ENCODE assay signal across 13 mouse cellular contexts in the genomic region with DNA sequence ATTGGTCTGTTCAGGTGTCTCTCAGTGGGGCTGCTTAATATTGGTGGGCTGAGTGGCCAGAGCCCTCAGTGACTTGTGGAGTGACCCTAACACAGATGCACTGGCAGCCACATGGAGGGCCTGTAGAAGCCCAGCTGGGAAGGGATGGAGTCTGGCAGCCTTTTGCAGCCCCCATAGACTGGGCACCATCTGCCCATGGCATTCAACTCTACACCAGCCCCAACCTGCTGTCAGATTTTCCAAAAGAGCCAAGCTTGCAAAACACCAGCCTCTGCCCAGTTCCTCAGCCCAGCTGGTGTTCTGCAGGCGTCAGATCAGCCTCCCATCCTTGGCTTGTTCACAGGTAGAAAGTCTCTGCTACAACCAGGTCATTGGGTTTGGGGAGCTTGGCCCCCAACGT.
DNase-seq lines count a peak whose midpoint lies in the region; ATAC-seq lines count a peak whose summit lies in the region.
"Had no signal": no experiment of that assay in that cellular context is flagged by ENCODE, and none has a peak within 500 bp of the region (broad histone marks: within the 10 kb centered on the region; RNA-seq: fewer than 3 reads in every experiment).

No protein-coding gene starts in this region.

- no peak overlapping the region for H3K9ac ChIP-seq in forebrain, embryonic 15.5 days (replicated peaks)
- H3K9ac ChIP-seq in midbrain, embryonic 11.5 days (ENCODE audit: low read length), result no peak overlapping the region
- no peak overlapping the region for H3K9ac ChIP-seq in hindbrain, embryonic 15.5 days
- no peak overlapping the region for H3K9ac ChIP-seq in stomach, embryonic 14.5 days (replicated peaks; ENCODE audit: low read depth, low read length)
- no peak overlapping the region for H3K9ac ChIP-seq in intestine, embryonic 15.5 days
- H3K9ac ChIP-seq: liver, embryonic 13.5 days had no signal

- no peak overlapping the region for H3K4me3 ChIP-seq in forebrain, embryonic 15.5 days
- no peak overlapping the region for H3K4me3 ChIP-seq in forebrain, embryonic 10.5 days
- no peak overlapping the region for H3K4me3 ChIP-seq in midbrain, embryonic 10.5 days
- no peak overlapping the region for H3K4me3 ChIP-seq in midbrain, embryonic 11.5 days (ENCODE audit: low read depth, low read length)
- H3K4me3 ChIP-seq in hindbrain, embryonic 15.5 days, result no peak overlapping the region
- H3K4me3 ChIP-seq in stomach, embryonic 14.5 days (ENCODE audit: low read depth, low read length), result no peak overlapping the region
- H3K4me3 ChIP-seq in intestine, embryonic 15.5 days (replicated peaks), result no peak overlapping the region
- H3K4me3 ChIP-seq: liver, embryonic 13.5 days; megakaryocyte, embryonic 14.5 days had no signal

- no peaks in the 10 kb centered on the region for H3K27me3 ChIP-seq in forebrain, embryonic 15.5 days
- H3K27me3 ChIP-seq in forebrain, embryonic 10.5 days (ENCODE audit: poor library complexity, severe bottlenecking), result no peaks in the 10 kb centered on the region
- no peaks in the 10 kb centered on the region; the same call in 1 of the 2 replicates for H3K27me3 ChIP-seq in midbrain, embryonic 10.5 days (ENCODE audit: low read depth, poor library complexity, severe bottlenecking)
- H3K27me3 ChIP-seq in midbrain, embryonic 11.5 days (ENCODE audit: control insufficient read depth, insufficient read depth, low read length), result no peaks in the 10 kb centered on the region
- H3K27me3 ChIP-seq in hindbrain, embryonic 15.5 days, result no peaks in the 10 kb centered on the region
- no peaks in the 10 kb centered on the region for H3K27me3 ChIP-seq in stomach, embryonic 14.5 days (ENCODE audit: control insufficient read depth, insufficient read depth, low read length)
- H3K27me3 ChIP-seq in intestine, embryonic 15.5 days (replicated peaks), result no peaks in the 10 kb centered on the region
- H3K27me3 ChIP-seq: liver, embryonic 13.5 days had no signal

- H3K27ac ChIP-seq in forebrain, embryonic 15.5 days (replicated peaks), result peak overlapping the region; percentile 59
- H3K27ac ChIP-seq in forebrain, embryonic 10.5 days, result no peak overlapping the region
- 0 out of 2 replicates have a peak overlapping the region, but pooled peaks have one; percentile 4 for H3K27ac ChIP-seq in midbrain, embryonic 10.5 days (replicated peaks)
- no peak overlapping the region for H3K27ac ChIP-seq in midbrain, embryonic 11.5 days (ENCODE audit: low read depth, low read length)
- 0 out of 2 replicates have a peak overlapping the region, but pooled peaks have one; percentile 30 for H3K27ac ChIP-seq in hindbrain, embryonic 15.5 days (replicated peaks)
- peak overlapping the region; percentile 87; the same call in 1 of the 2 replicates for H3K27ac ChIP-seq in stomach, embryonic 14.5 days (ENCODE audit: low read length)
- no peak overlapping the region for H3K27ac ChIP-seq in intestine, embryonic 15.5 days
- H3K27ac ChIP-seq: liver, embryonic 13.5 days had no signal

- H3K36me3 ChIP-seq in forebrain, embryonic 15.5 days, result 0 out of 2 replicates have a peak, but pooled peaks cover 2% of the 10 kb centered on the region
- peaks cover 80% of the 10 kb centered on the region for H3K36me3 ChIP-seq in forebrain, embryonic 10.5 days (replicated peaks)
- peaks cover 84% of the 10 kb centered on the region for H3K36me3 ChIP-seq in midbrain, embryonic 10.5 days
- peaks cover 3% of the 10 kb centered on the region; the same call in 1 of the 2 replicates for H3K36me3 ChIP-seq in midbrain, embryonic 11.5 days (ENCODE audit: control insufficient read depth, insufficient read depth, low read length)
- no peaks in the 10 kb centered on the region for H3K36me3 ChIP-seq in hindbrain, embryonic 15.5 days
- H3K36me3 ChIP-seq in stomach, embryonic 14.5 days (ENCODE audit: control insufficient read depth, insufficient read depth, low read length), result peaks cover 22% of the 10 kb centered on the region
- H3K36me3 ChIP-seq in intestine, embryonic 15.5 days, result peaks cover 19% of the 10 kb centered on the region

- ATAC-seq in forebrain, embryonic 15.5 days (replicated peaks), result no peak; the same call in 1 of the 2 replicates
- no peak for ATAC-seq in midbrain, embryonic 11.5 days (ENCODE audit: low FRiP score)
- ATAC-seq in hindbrain, embryonic 15.5 days (ENCODE audit: low FRiP score, low read depth), result no peak
- no peak for ATAC-seq in stomach, embryonic 14.5 days (ENCODE audit: insufficient number of reproducible peaks, insufficient read depth, low FRiP score, low read depth)
- no peak for ATAC-seq in intestine, embryonic 15.5 days
- no peak for ATAC-seq in erythroblast, adult 5-6 weeks (replicated peaks; ENCODE audit: low FRiP score, poor library complexity, severe bottlenecking)
- ATAC-seq: CD4-positive, CD25-positive, alpha-beta regulatory T cell, adult 4 months had no signal

- H3K4me2 ChIP-seq in forebrain, embryonic 15.5 days (replicated peaks), result no peak overlapping the region
- H3K4me2 ChIP-seq in midbrain, embryonic 11.5 days, result no peak overlapping the region
- H3K4me2 ChIP-seq in hindbrain, embryonic 15.5 days, result no peak overlapping the region
- no peak overlapping the region for H3K4me2 ChIP-seq in stomach, embryonic 14.5 days (replicated peaks; ENCODE audit: low read depth, low read length)
- no peak overlapping the region for H3K4me2 ChIP-seq in intestine, embryonic 15.5 days (replicated peaks)
- H3K4me2 ChIP-seq: liver, embryonic 13.5 days had no signal

- 28% methylated on average over 2 of the region's 2 CpGs for WGBS in forebrain, embryonic 15.5 days
- WGBS in forebrain, embryonic 10.5 days, result 43% methylated on average over 2 of the region's 2 CpGs
- WGBS in midbrain, embryonic 10.5 days, result 53% methylated on average over 2 of the region's 2 CpGs
- WGBS in midbrain, embryonic 11.5 days, result 42% methylated on average over 2 of the region's 2 CpGs
- 40% methylated on average over 2 of the region's 2 CpGs for WGBS in hindbrain, embryonic 15.5 days
- 62% methylated on average over 2 of the region's 2 CpGs for WGBS in stomach, embryonic 14.5 days
- 69% methylated on average over 2 of the region's 2 CpGs for WGBS in intestine, embryonic 15.5 days

- DNase-seq in forebrain, embryonic 10.5 days (ENCODE audit: extremely low spot score, low spot score), result no peak
- no peak for DNase-seq in midbrain, embryonic 10.5 days (ENCODE audit: low spot score)
- no peak for DNase-seq in midbrain, embryonic 11.5 days (ENCODE audit: low spot score, missing footprints)
- DNase-seq: gastrocnemius, postnatal 10 days; heart, postnatal 4 days; liver, embryonic 13.5 days had no signal

- H3K9me3 ChIP-seq in forebrain, embryonic 15.5 days, result no peaks in the 10 kb centered on the region
- H3K9me3 ChIP-seq in forebrain, embryonic 10.5 days, result no peaks in the 10 kb centered on the region
- no peaks in the 10 kb centered on the region for H3K9me3 ChIP-seq in midbrain, embryonic 10.5 days (replicated peaks)
- H3K9me3 ChIP-seq in midbrain, embryonic 11.5 days (ENCODE audit: control insufficient read depth, low read length), result no peaks in the 10 kb centered on the region
- H3K9me3 ChIP-seq in hindbrain, embryonic 15.5 days, result no peaks in the 10 kb centered on the region
- no peaks in the 10 kb centered on the region for H3K9me3 ChIP-seq in stomach, embryonic 14.5 days (ENCODE audit: control insufficient read depth, low read depth, low read length)
- H3K9me3 ChIP-seq in intestine, embryonic 15.5 days, result no peaks in the 10 kb centered on the region
- H3K9me3 ChIP-seq: liver, embryonic 13.5 days; megakaryocyte, embryonic 14.5 days had no signal

- peaks cover 45% of the 10 kb centered on the region for H3K4me1 ChIP-seq in forebrain, embryonic 15.5 days
- peaks cover 54% of the 10 kb centered on the region for H3K4me1 ChIP-seq in forebrain, embryonic 10.5 days
- H3K4me1 ChIP-seq in midbrain, embryonic 10.5 days, result peaks cover 48% of the 10 kb centered on the region
- peaks cover 16% of the 10 kb centered on the region for H3K4me1 ChIP-seq in midbrain, embryonic 11.5 days (ENCODE audit: control insufficient read depth, insufficient read depth, low read length)
- H3K4me1 ChIP-seq in hindbrain, embryonic 15.5 days (replicated peaks), result peaks cover 33% of the 10 kb centered on the region
- peaks cover 51% of the 10 kb centered on the region for H3K4me1 ChIP-seq in stomach, embryonic 14.5 days (ENCODE audit: control insufficient read depth, insufficient read depth, low read length)
- peaks cover 56% of the 10 kb centered on the region for H3K4me1 ChIP-seq in intestine, embryonic 15.5 days (replicated peaks)

Comparison
In these comparisons a context has a peak if more than half of its experiments do, and no peak if none do; other contexts are left out.
1. H3K27ac ChIP-seq: peak in forebrain, embryonic 15.5 days (single experiment), midbrain, embryonic 10.5 days (single experiment), hindbrain, embryonic 15.5 days (single experiment) and stomach, embryonic 14.5 days (single experiment); none in forebrain, embryonic 10.5 days (single experiment), midbrain, embryonic 11.5 days (single experiment) and intestine, embryonic 15.5 days (single experiment).